Mouse (Mus musculus): ENCODE results near the gene Tmem178.

Gene Tmem178

DNA sequence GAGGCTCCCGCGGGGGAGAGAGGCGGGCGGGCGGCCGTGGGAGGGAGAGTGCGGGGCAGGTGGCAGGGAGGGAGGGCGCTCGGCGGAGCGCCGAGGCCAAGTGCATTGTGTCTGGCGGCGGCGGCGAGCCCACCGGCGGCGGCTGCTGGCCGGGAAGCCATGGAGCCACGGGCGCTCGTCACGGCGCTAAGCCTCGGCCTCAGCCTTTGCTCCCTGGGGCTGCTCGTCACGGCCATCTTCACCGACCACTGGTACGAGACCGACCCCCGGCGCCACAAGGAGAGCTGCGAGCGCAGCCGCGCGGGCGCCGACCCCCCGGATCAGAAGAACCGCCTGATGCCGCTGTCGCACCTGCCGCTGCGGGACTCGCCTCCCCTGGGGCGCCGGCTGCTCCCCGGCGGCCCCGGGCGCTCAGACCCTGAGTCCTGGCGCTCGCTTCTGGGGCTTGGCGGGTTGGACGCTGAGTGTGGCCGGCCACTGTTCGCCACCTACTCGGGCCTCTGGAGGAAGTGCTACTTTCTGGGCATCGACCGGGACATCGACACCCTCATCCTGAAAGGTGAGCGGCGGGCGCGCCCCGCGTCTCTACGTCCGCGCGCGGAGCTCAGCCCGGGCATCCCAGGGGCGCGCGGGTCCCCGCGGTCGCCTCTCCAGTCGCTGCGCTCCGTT, at the start of gene Tmem178:
Tmem178 (plus strand) TSS at position 103 of the 669 bp plus-strand sequence.
- no peak for DNase-seq (ENCODE audit: low read depth in 1 of 2, low spot score in 2 of 2)

DNA sequence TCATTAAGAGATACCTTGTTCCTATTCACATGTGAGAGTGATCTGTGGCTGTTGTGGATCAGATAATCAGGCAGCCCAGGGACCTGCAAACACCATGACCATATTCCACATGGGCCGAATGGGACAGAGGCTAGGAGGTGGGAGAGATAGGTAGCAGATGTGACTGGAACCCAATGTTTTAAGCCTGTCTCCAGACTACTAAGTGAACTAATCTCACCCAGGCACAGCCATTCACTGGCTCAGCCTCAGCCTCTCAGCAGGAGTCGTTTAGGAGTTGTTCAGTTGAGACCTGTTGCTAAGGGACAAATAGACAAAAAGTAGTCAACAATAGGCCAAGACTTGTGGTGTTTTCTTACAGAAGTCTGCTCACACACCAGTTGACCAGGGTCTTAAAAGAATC, 48.0 kb upstream of the Tmem178 start:
- DNase-seq (ENCODE audit: low read depth in 1 of 2, low spot score in 2 of 2): no peak

DNA sequence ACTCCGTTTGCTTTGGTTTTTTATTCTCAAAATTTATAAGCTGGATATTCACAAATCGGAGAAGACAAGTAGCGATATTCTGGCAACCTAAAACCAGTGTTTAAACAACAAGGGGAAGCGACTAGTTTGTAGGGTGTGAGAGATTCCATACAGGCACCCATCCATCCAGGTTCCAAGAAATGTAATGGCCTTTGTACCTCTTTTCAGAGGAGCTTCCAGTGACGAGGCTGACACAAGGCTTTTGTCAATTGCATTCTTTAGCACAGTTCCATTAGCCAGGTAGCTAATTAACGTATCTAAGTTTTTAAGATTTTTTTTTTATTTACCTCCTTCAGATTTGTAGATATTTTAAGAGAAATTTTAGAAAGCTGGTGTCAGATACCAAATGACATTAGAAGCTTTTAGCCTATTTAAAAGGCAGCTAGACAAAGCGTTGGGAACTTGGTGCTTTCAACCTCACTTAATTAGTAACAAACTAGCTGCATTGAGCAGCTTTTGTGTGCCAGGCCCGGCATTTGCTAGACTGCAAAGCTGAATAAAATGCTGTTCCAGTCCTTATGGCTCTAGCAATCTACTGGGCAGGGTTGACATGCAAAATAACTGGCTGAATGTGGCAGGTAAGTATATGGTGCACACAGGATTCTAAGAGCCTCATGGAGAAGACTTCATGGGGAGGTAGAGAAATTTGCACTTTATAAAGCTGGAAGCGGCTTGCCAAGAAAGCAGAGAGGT, 46.6 kb upstream of the Tmem178 start:
- no peak for DNase-seq (ENCODE audit: low read depth in 1 of 2, low spot score in 2 of 2)

- DNase-seq (ENCODE audit: low read depth in 1 of 2, low spot score in 2 of 2): no peak
These were observed 44.8 kb upstream of the Tmem178 start for GRCm38 (mm10) chr17:80899513-80900199.

DNA sequence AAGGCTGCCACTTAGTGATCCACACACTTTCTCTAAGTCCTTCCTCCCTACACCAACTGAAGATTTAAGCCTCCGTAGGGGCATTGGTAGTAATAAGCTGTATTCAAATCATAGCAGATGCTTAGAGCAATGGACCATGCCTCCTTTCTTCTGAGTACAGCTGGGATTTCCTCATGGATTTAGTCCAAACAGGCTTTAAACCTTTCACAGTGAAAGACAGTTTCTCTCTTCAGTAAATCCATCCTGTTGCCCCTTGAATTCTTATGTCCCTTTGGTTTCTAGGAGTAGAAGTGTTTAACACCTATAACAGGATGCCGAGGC, 44.3 kb upstream of the Tmem178 start:
- DNase-seq (ENCODE audit: low read depth in 1 of 2, low spot score in 2 of 2): no peak

DNA sequence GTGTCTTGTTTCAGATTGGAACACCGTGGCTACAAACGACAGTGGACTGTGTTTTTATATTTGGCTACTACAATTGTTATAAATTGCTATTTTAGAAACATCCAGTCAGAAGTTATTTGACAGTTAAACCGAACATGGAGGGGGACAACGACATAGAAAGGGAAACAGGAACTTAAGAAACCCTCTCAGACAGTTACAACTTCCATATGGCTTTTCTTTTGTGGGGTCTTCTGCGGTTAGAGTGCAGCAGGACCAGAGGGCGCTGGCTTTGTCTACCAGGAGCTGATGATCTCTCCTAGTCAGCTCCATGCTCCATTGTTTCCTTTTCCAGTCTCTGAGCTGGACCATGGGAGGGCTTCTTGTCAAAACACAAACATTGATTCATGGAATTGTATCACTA, 42.5 kb upstream of the Tmem178 start:
- no peak for DNase-seq (ENCODE audit: low read depth in 1 of 2, low spot score in 2 of 2)

DNA sequence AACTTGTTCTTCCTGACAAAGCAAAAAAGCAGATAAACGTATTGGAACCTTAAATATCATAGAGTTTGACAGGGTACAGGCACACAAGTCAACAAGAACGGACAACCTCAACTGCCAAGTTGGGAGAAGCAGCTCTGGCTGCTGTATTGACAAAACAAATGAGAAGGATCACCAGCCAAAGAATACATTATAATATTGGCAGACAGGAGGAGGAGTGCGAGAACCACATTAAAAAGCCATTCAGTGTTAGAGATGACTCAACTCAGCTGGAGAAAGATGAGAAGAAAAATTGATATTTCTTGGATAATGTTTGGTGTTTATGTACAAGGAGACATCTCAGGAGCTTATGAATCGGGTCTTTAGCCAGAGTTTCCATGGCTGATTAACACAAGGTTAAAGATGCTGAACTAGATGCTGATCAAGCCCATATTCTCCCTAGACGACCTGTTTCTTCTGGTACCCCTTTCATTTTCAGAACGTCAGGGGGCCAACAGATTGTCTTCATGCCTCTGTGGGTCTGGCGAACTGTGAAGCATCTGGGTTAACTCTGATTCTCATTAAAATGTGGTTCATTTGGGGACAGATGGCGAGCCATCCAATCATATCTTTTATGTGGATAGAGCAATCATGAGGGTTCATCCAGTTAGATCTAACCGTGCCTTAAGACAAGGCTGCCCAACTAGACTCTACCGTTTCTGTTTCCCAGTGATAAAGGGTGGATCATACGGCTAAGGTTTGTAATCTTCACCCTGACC, 41.1 kb upstream of the Tmem178 start:
- DNase-seq (ENCODE audit: low read depth in 1 of 2, low spot score in 2 of 2): no peak

DNA sequence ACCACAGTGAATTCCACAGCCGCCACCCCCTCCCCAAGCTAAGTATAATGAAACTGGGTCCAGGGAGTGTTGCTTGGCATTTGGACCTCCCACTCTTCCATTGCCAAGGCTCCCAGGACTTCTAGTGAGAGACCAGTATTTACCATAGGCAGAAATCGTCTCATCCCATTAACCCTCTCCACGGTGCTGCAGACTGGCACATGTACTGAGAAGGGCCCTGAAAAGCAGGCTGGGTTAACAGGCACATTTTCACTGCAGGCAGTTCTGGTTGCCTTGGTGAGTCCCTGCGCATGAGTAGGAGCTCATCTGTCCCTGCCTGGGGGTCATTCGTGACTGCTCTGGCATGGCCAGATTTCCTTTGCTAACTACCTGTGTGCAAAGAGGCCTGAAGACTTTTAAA, 40.4 kb upstream of the Tmem178 start:
- DNase-seq (ENCODE audit: low read depth in 1 of 2, low spot score in 2 of 2): no peak

- no peak for DNase-seq (ENCODE audit: low read depth in 1 of 2, low spot score in 2 of 2)
These were observed 28.8 kb upstream of the Tmem178 start for GRCm38 (mm10) chr17:80915666-80916065.

DNA sequence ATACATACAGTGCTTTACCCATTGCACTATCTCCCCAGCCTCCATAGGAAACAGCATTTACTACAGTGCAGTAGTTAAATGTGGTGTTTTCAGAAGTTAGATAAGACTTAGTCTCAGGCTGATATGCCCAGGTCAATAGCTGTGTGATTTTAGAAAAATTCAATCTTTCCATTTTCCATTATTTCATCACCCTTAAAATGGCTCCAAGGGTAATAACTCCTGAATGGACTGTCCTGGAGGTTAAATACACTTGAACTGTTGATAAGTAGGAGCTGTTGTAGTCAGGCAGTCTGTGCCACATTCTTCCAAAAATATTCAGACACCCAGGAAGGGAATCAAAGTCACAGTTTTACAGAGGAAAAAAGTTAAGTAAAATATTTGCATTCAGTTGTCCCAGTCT, 25.2 kb upstream of the Tmem178 start:
- DNase-seq (ENCODE audit: low read depth in 1 of 2, low spot score in 2 of 2): no peak

GRCm38 (mm10) chr17:80921286-80922134, 22.9 kb upstream of the Tmem178 start:
- no peak for DNase-seq (ENCODE audit: low read depth in 1 of 2, low spot score in 2 of 2)

DNA sequence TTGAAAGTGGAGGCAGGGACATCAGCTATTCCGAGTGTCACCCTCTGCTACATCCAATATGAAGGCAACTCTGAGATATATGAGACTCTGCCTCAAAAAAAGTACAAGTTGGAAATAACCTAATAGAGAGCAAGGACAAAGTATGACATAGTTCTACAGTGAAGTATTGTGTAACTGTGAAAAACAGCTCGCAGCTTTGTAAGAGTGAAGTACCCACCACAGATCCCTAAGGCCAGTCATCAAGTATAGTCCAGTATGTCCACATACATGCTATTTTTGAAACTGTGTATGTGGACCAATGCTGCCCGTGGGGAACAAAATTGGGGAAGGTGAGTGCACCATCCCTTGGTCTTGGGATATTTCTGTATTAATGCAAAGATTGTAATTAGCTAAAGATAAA, 18.9 kb upstream of the Tmem178 start:
- DNase-seq (ENCODE audit: low read depth in 1 of 2, low spot score in 2 of 2): no peak

GRCm38 (mm10) chr17:80927151-80927550, 17.3 kb upstream of the Tmem178 start:
- no peak for DNase-seq (ENCODE audit: low read depth in 1 of 2, low spot score in 2 of 2)

GRCm38 (mm10) chr17:80932716-80933115, 11.7 kb upstream of the Tmem178 start:
- DNase-seq (ENCODE audit: low read depth in 1 of 2, low spot score in 2 of 2): no peak

- DNase-seq (ENCODE audit: low read depth in 1 of 2, low spot score in 2 of 2): no peak
These were observed 10.9 kb upstream of the Tmem178 start for GRCm38 (mm10) chr17:80933401-80934029.

GRCm38 (mm10) chr17:80935807-80936519, 8.5 kb upstream of the Tmem178 start:
- DNase-seq (ENCODE audit: low read depth in 1 of 2, low spot score in 2 of 2): no peak

DNA sequence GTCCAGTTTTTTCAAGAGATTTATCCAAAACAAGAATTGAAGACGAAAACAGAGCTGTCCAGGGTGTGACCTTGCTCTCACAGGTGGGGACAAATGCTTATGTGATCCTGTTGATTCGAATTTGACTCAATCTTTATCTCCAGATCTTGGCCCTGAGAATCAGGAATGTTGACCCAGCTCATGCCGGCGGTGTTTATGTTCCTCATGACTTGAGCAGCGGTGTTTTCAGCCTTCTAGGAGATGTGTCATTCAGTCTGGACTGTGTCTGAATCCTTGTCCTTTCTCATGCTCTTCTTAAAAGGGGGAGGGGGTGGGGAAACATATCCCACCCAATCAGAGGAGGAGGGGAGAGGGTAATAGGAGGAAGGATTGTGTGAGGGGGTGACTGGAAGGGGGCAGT, 7.9 kb upstream of the Tmem178 start:
- DNase-seq (ENCODE audit: low read depth in 1 of 2, low spot score in 2 of 2): no peak

DNA sequence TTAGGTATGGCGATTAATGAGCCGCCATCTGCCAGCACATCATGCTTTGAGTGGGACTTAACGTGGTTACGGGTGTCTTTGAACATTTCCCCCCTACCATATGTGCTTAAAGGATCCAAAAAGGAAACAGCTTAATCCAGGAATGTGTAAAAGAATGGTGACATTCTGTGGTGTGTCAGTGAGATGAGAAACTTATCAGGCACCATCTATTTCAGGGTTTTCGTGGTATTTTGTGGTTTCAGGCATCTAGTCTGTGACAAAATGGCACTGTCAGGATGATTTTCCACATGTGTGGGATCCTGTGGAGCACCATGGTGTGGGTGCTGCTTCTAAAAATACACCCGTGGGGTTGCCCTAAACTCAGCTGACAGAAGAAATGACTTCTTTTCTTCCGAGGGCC, 4.6 kb upstream of the Tmem178 start:
- no peak for DNase-seq (ENCODE audit: low read depth in 1 of 2, low spot score in 2 of 2)

DNA sequence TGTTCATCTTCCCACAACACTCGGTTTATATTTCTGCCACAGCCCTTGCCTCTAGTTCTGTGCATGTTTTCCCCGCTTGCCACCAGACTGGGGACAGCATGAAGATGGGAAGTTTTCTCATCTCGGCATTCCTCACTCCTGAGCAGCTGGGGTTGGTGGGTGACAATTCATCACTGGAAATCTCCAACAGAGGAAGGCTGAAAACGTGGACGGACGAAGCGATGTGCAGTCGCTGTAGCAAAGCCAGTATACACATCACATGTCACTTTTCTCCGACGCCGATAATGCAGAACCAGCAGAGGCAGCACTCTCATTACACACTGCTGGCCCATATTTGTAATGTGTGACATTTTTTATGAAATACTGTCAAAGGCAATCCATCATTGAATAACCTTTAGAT, 2.6 kb upstream of the Tmem178 start:
- DNase-seq (ENCODE audit: low read depth in 1 of 2, low spot score in 2 of 2): no peak

Data from monocyte, adult 2 months (primary cell).